Mouse (Mus musculus): ENCODE data around the gene Larp1. TPM values are rescaled to one million over a fixed set of nuclear protein-coding genes. Genes with fewer than 3 reads are reported as not detected.

The Larp1 gene
- total RNA-seq, 1 experiment: 90.1 TPM

- in situ Hi-C loops (cut with MboI; ENCODE audit: low sequenced_read_pairs in 2 of 2, unreplicated experiment in 2 of 2): no loop called here
- no peak overlapping the region for H3K4me3 ChIP-seq (ENCODE audit: insufficient read depth in 1 of 2, low read depth in 1 of 2, low read length in 2 of 2, poor library complexity in 1 of 2, severe bottlenecking in 1 of 2)
- H3K27ac ChIP-seq (ENCODE audit: insufficient read depth, low read depth, low read length, poor library complexity, severe bottlenecking): 0 out of 2 replicates have a peak overlapping the region, but pooled peaks have one; percentile 8
- H3K4me1 ChIP-seq (ENCODE audit: control insufficient read depth in 2 of 2, insufficient read depth in 2 of 2, low read length in 2 of 2, poor library complexity in 1 of 2): peaks cover 7 to 21% of the 10 kb centered on the region in 2 experiments
- DNase-seq (ENCODE audit: low read depth, low spot score): no peak
- TF ChIP-seq MAFK (IDR thresholded peaks at IDR 0.05; ENCODE audit: insufficient read depth, low read depth, low read length) (no peak), ZNF384 (IDR thresholded peaks at IDR 0.05; ENCODE audit: low read depth, low read length) (no peak), CHD2 (IDR thresholded peaks at IDR 0.05; ENCODE audit: low read depth, low read length) (no peak), ZC3H11A (IDR thresholded peaks at IDR 0.05; ENCODE audit: borderline replicate concordance, low read depth, low read length) (no peak), HCFC1 (IDR thresholded peaks at IDR 0.05; ENCODE audit: borderline replicate concordance, insufficient read depth, low read length) (no peak)
- H3K9ac ChIP-seq (ENCODE audit: insufficient read depth, low read depth, low read length, poor library complexity, severe bottlenecking): no peak overlapping the region
- no peaks in the 10 kb centered on the region for H3K36me3 ChIP-seq (ENCODE audit: control insufficient read depth, insufficient read depth, low read length, poor library complexity, severe bottlenecking)
- H3K9me3 ChIP-seq (ENCODE audit: control insufficient read depth, insufficient read depth, low read depth, low read length): no peaks in the 10 kb centered on the region
These were observed 10.0 kb upstream of the Larp1 start for GRCm38 (mm10) chr11:57998872-57999271.

DNA sequence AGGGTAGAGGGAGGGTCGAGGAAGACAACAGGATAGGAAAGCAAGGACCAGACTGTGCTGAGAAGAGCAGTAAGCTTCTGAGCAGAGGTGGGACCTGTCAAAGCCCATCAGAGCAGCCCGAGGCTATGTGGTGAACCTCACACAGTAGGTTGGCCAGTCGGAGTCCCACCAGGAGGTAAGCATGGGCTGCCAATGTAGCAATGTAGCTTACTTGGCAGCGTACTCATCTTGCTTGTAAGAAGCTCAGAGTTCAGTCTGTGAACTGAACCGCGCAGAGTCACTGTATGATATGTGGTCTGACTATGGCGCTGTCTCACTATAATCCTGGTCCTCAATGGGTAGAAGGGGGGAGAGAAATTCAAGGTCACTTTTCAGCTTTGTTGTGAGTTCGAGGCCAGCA lies 5.7 kb upstream of the Larp1 start:
- H3K4me1 ChIP-seq (ENCODE audit: control insufficient read depth in 2 of 2, insufficient read depth in 2 of 2, low read length in 2 of 2, poor library complexity in 1 of 2): peaks cover 5 to 13% of the 10 kb centered on the region in 2 experiments
- no peaks in the 10 kb centered on the region for H3K9me3 ChIP-seq (ENCODE audit: control insufficient read depth, insufficient read depth, low read depth, low read length)
- H3K9ac ChIP-seq (ENCODE audit: insufficient read depth, low read depth, low read length, poor library complexity, severe bottlenecking): no peak overlapping the region
- H3K36me3 ChIP-seq (ENCODE audit: control insufficient read depth, insufficient read depth, low read length, poor library complexity, severe bottlenecking): no peaks in the 10 kb centered on the region
- no peak overlapping the region for H3K4me3 ChIP-seq (ENCODE audit: insufficient read depth in 1 of 2, low read depth in 1 of 2, low read length in 2 of 2, poor library complexity in 1 of 2, severe bottlenecking in 1 of 2)
- no peak for TF ChIP-seq MAFK (IDR thresholded peaks at IDR 0.05; ENCODE audit: insufficient read depth, low read depth, low read length)
- in situ Hi-C loops (cut with MboI; ENCODE audit: low sequenced_read_pairs in 2 of 2, unreplicated experiment in 2 of 2): no loop called here
- no peak for DNase-seq (ENCODE audit: low read depth, low spot score)
- no peak overlapping the region for H3K27ac ChIP-seq (ENCODE audit: insufficient read depth, low read depth, low read length, poor library complexity, severe bottlenecking)

GRCm38 (mm10) chr11:58003734-58004133 lies 5.1 kb upstream of the Larp1 start:
- Histone ChIP-seq H3K9me3 (ENCODE audit: control insufficient read depth, insufficient read depth, low read depth, low read length) (no peaks in the 10 kb centered on the region), H3K4me1 (ENCODE audit: control insufficient read depth in 2 of 2, insufficient read depth in 2 of 2, low read length in 2 of 2, poor library complexity in 1 of 2) (peaks cover 5 to 12% of the 10 kb centered on the region in 2 experiments), H3K4me3 (ENCODE audit: insufficient read depth in 1 of 2, low read depth in 1 of 2, low read length in 2 of 2, poor library complexity in 1 of 2, severe bottlenecking in 1 of 2) (no peak overlapping the region), H3K36me3 (ENCODE audit: control insufficient read depth, insufficient read depth, low read length, poor library complexity, severe bottlenecking) (no peaks in the 10 kb centered on the region), H3K27ac (ENCODE audit: insufficient read depth, low read depth, low read length, poor library complexity, severe bottlenecking) (no peak overlapping the region), H3K9ac (ENCODE audit: insufficient read depth, low read depth, low read length, poor library complexity, severe bottlenecking) (no peak overlapping the region)
- TF ChIP-seq ZNF384 (IDR thresholded peaks at IDR 0.05; ENCODE audit: low read depth, low read length) (no peak), ZC3H11A (IDR thresholded peaks at IDR 0.05; ENCODE audit: borderline replicate concordance, low read depth, low read length) (no peak), MAFK (IDR thresholded peaks at IDR 0.05; ENCODE audit: insufficient read depth, low read depth, low read length) (no peak), HCFC1 (IDR thresholded peaks at IDR 0.05; ENCODE audit: borderline replicate concordance, insufficient read depth, low read length) (no peak), CHD2 (IDR thresholded peaks at IDR 0.05; ENCODE audit: low read depth, low read length) (no peak)
- in situ Hi-C loops (cut with MboI; ENCODE audit: low sequenced_read_pairs in 2 of 2, unreplicated experiment in 2 of 2): no loop called here
- DNase-seq (ENCODE audit: low read depth, low spot score): no peak

- Histone ChIP-seq H3K9ac (ENCODE audit: insufficient read depth, low read depth, low read length, poor library complexity, severe bottlenecking) (no peak overlapping the region), H3K4me3 (ENCODE audit: insufficient read depth in 1 of 2, low read depth in 1 of 2, low read length in 2 of 2, poor library complexity in 1 of 2, severe bottlenecking in 1 of 2) (no peak overlapping the region), H3K9me3 (ENCODE audit: control insufficient read depth, insufficient read depth, low read depth, low read length) (no peaks in the 10 kb centered on the region), H3K36me3 (ENCODE audit: control insufficient read depth, insufficient read depth, low read length, poor library complexity, severe bottlenecking) (no peaks in the 10 kb centered on the region), H3K27ac (ENCODE audit: insufficient read depth, low read depth, low read length, poor library complexity, severe bottlenecking) (no peak overlapping the region), H3K4me1 (ENCODE audit: control insufficient read depth in 2 of 2, insufficient read depth in 2 of 2, low read length in 2 of 2, poor library complexity in 1 of 2) (peaks cover 0 to 9% of the 10 kb centered on the region in 2 experiments; a peak in 3 of 4 replicates)
- TF ChIP-seq ZC3H11A (IDR thresholded peaks at IDR 0.05; ENCODE audit: borderline replicate concordance, low read depth, low read length): no peak
- TF ChIP-seq ZNF384 (IDR thresholded peaks at IDR 0.05; ENCODE audit: low read depth, low read length): no peak
- no peak for TF ChIP-seq HCFC1 (IDR thresholded peaks at IDR 0.05; ENCODE audit: borderline replicate concordance, insufficient read depth, low read length)
- TF ChIP-seq CHD2 (IDR thresholded peaks at IDR 0.05; ENCODE audit: low read depth, low read length): no peak
- no peak for TF ChIP-seq MAFK (IDR thresholded peaks at IDR 0.05; ENCODE audit: insufficient read depth, low read depth, low read length)
- in situ Hi-C loops (cut with MboI; ENCODE audit: low sequenced_read_pairs in 2 of 2, unreplicated experiment in 2 of 2): no loop called here
- DNase-seq (ENCODE audit: low read depth, low spot score): no peak
These were observed 3.8 kb upstream of the Larp1 start for GRCm38 (mm10) chr11:58005110-58005509.

DNA sequence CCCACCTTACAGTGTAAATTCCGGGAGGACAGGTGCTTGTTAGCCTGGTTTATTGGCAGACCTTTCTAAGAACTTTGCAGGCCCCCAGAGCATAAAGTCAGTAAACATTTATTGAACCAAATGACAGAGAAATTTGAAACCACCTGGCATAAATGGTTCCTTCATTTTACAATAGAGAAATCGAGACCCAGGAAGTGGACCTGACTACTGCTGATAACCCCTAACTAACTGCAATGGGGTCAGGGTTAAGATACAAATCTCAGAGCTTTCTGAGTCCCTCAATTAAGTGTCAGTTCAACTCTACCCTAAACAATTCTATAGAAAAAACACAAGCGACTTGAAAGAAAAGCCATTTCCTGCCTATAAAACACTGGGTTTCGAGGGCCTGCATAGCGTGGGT lies 851 bp upstream of the Larp1 start:
- Histone ChIP-seq H3K27ac (ENCODE audit: insufficient read depth, low read depth, low read length, poor library complexity, severe bottlenecking) (peak overlapping the region; percentile 83), H3K4me3 (ENCODE audit: insufficient read depth in 1 of 2, low read depth in 1 of 2, low read length in 2 of 2, poor library complexity in 1 of 2, severe bottlenecking in 1 of 2) (peak overlapping the region; percentile 80 to 82), H3K36me3 (ENCODE audit: control insufficient read depth, insufficient read depth, low read length, poor library complexity, severe bottlenecking) (no peaks in the 10 kb centered on the region), H3K4me1 (ENCODE audit: control insufficient read depth in 2 of 2, insufficient read depth in 2 of 2, low read length in 2 of 2, poor library complexity in 1 of 2) (peaks cover 7 to 8% of the 10 kb centered on the region in 2 experiments), H3K9me3 (ENCODE audit: control insufficient read depth, insufficient read depth, low read depth, low read length) (no peaks in the 10 kb centered on the region), H3K9ac (ENCODE audit: insufficient read depth, low read depth, low read length, poor library complexity, severe bottlenecking) (peak overlapping the region; percentile 94)
- DNase-seq (ENCODE audit: low read depth, low spot score): no peak
- TF ChIP-seq ZNF384 (IDR thresholded peaks at IDR 0.05; ENCODE audit: low read depth, low read length): no peak
- TF ChIP-seq CHD2 (IDR thresholded peaks at IDR 0.05; ENCODE audit: low read depth, low read length): no peak
- TF ChIP-seq HCFC1 (IDR thresholded peaks at IDR 0.05; ENCODE audit: borderline replicate concordance, insufficient read depth, low read length): no peak
- TF ChIP-seq MAFK (IDR thresholded peaks at IDR 0.05; ENCODE audit: insufficient read depth, low read depth, low read length): no peak
- no peak for TF ChIP-seq ZC3H11A (IDR thresholded peaks at IDR 0.05; ENCODE audit: borderline replicate concordance, low read depth, low read length)
- in situ Hi-C loops (cut with MboI; ENCODE audit: low sequenced_read_pairs in 2 of 2, unreplicated experiment in 2 of 2): no loop called here
